Mouse (Mus musculus) kidney, embryonic 14.5 days (tissue): ENCODE data around the gene Ube2g2. TPM values are rescaled to one million over a fixed set of nuclear protein-coding genes. Genes with fewer than 3 reads are reported as not detected.

Source experiments
- ATAC-seq: fragments of 200-750 bp; cut with Nextera tagmentation; 2 replicates; pipeline ENCODE4 v1.8.0; 2017; ENCODE audit warnings: moderate number of reproducible peaks, mild to moderate bottlenecking, moderate TSS enrichment, moderate library complexity; ENCODE audit not compliant: low FRiP score, low TSS enrichment
- H3K27ac ChIP-seq: fragments of 300-500 bp; sonication (generic); 2 replicates; pipeline ENCODE4 v1.5.1; 2014; ENCODE audit warnings: low read depth, mild to moderate bottlenecking, low read length, moderate library complexity, mixed read lengths
- H3K27me3 ChIP-seq: fragments of 300-500 bp; sonication (generic); 2 replicates; pipeline ENCODE4 v1.6.1; 2014; ENCODE audit warnings: mild to moderate bottlenecking, low read length; ENCODE audit not compliant: control insufficient read depth, insufficient read depth
- H3K36me3 ChIP-seq: fragments of 300-500 bp; sonication (generic); 2 replicates; pipeline ENCODE4 v1.6.1; 2014; ENCODE audit warnings: low read length, mixed read lengths; ENCODE audit not compliant: control insufficient read depth, insufficient read depth
- H3K4me1 ChIP-seq: fragments of 300-500 bp; sonication (generic); 2 replicates; pipeline ENCODE4 v1.6.1; 2014; ENCODE audit warnings: low read length, mixed read lengths; ENCODE audit not compliant: control insufficient read depth, insufficient read depth
- H3K4me2 ChIP-seq: fragments of 300-500 bp; sonication (generic); replicated peaks from 2 replicates; pipeline ENCODE4 v1.6.1; 2014; ENCODE audit warnings: low read depth, mild to moderate bottlenecking, low read length
- H3K4me3 ChIP-seq: fragments of 300-500 bp; sonication (generic); 2 replicates; pipeline ENCODE4 v1.5.1; 2014; ENCODE audit warnings: mild to moderate bottlenecking, low read length
- H3K9ac ChIP-seq: fragments of 300-500 bp; sonication (generic); 2 replicates; pipeline ENCODE4 v1.6.1; 2014; ENCODE audit warnings: low read depth, mild to moderate bottlenecking, low read length, moderate library complexity
- H3K9me3 ChIP-seq: fragments of 300-500 bp; sonication (generic); 2 replicates; pipeline ENCODE4 v1.6.1; 2016; ENCODE audit warnings: low read length; ENCODE audit not compliant: control insufficient read depth
- WGBS: fragments of 180-500 bp; shearing (Covaris S2); extraction: QIAGEN DNeasy Blood & Tissue Kit; methylation state at CpG from one replicate; pipeline ENCODE4 v1.1.7; 2014; 5-methylcytosine and 5-hydroxymethylcytosine counted together
- polyA plus RNA-seq: library from polyadenylated mRNA; unstranded; fragments of >200 nt; fragmentation: Nextera tagmentation; extraction: Ambion mirVana; gene quantifications from 2 replicates; pipeline ENCODE4 v1.2.1, GENCODE M21; 2014

Gene Ube2g2
- polyA plus RNA-seq, 1 experiment from 2014 or later = 51.8 TPM

- Histone ChIP-seq H3K4me3 (no peak overlapping the region), H3K4me1 (peaks cover 8% of the 10 kb centered on the region; the same call in 1 of the 2 replicates), H3K27ac (no peak overlapping the region), H3K4me2 (no peak overlapping the region), H3K36me3 (peaks cover 2% of the 10 kb centered on the region), H3K9me3 (no peaks in the 10 kb centered on the region), H3K27me3 (no peaks in the 10 kb centered on the region), H3K9ac (no peak overlapping the region)
- 92% methylated on average over 6 of the region's 6 CpGs for WGBS
- ATAC-seq = no peak
These were observed 18.0 kb upstream of the Ube2g2 start for GRCm38 (mm10) chr10:77604111-77604510.

DNA sequence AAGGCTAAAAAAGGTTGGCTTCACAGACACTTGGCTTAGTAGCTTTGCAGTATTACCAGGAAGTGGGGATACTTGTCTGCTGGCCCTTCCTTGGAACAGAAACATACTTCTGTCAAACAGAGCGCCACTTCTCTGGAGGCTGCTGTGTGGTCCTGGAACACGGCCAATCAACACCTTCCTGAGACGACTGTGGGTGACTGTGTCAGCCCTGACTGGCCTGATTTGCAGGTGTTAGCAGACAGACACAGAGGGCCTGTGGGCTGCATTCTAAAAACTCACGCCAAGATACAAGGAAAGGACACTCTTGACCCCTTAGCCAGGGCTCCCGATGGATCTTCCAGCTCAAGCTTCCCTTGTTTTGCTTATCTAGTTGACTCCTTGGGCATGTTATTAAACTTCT lies 17.1 kb upstream of the Ube2g2 start:
- peaks cover 8% of the 10 kb centered on the region; the same call in 1 of the 2 replicates for H3K4me1 ChIP-seq
- WGBS = 84% methylated on average over 5 of the region's 5 CpGs
- ATAC-seq = no peak
- H3K4me3 ChIP-seq = no peak overlapping the region
- no peaks in the 10 kb centered on the region for H3K27me3 ChIP-seq
- no peak overlapping the region for H3K4me2 ChIP-seq
- H3K36me3 ChIP-seq = peaks cover 7% of the 10 kb centered on the region; the same call in 1 of the 2 replicates
- H3K9ac ChIP-seq = no peak overlapping the region
- H3K9me3 ChIP-seq = no peaks in the 10 kb centered on the region
- no peak overlapping the region for H3K27ac ChIP-seq

GRCm38 (mm10) chr10:77605368-77605767 lies 16.7 kb upstream of the Ube2g2 start:
- H3K9ac ChIP-seq = peak overlapping the region; percentile 84; the same call in 1 of the 2 replicates
- 17% methylated on average over 1 of the region's 1 CpGs for WGBS
- peaks cover 11% of the 10 kb centered on the region for H3K36me3 ChIP-seq

DNA sequence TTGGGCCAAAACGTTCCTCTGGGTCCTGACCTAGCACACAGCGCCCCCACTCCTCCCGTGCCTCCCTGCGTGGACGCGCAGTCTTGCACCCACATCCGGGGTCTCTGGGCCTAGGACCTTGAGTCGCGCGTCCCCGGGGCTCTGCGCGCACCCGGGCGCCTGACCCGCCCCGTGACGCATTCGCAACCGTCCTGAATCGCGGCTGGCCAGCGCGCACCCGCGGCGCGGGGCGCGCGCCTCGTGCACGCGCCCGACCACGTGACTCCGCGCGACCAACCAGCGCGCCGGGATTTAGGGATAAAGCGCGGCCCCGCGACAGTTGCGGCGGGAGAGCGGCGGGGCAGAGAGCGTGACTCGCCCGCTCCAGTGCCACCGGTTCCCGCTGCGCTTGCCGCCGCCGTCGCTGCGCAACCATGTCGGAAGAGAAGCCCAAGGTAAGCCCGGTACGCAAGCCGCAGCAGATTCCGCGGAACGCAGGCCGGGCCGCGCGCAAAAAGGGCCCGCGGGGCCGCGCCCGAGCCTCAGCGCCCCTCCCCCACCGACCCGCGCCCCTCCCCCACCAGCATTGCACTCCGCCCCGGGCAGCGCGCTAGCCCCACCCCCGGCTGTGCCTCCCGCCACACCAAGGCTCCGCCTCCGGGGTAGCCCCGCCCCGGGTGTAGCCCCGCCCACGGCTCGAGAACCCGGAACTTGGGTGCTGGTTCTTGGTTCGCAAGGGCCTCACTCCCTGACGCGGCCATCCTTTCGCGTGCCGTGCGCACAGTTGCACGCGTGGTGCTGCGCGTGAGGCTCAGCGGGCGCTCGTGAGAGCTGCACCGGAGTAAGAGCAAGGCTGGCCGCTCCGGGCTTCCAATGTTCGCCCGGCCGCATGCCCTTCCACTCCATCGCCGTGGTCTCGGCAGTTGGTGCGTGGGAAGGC lies 15.9 kb upstream of the Ube2g2 start, which contains the start of the genes Sumo3 and Gm49325:
TSS of gene Sumo3 (plus strand) at position 190 of the 919 bp plus-strand sequence.
TSS of gene Gm49325 (plus strand) at position 290 of the 919 bp plus-strand sequence.
- Histone ChIP-seq H3K4me1 (peaks cover 8% of the 10 kb centered on the region; the same call in 1 of the 2 replicates), H3K9me3 (no peaks in the 10 kb centered on the region), H3K27ac (peak within 1 kb of the TSS; percentile 97), H3K4me3 (peak within 1 kb of the TSS; percentile 83), H3K4me2 (peak within 1 kb of the TSS; percentile 93), H3K36me3 (peaks cover 19% of the 10 kb centered on the region), H3K9ac (peak within 1 kb of the TSS; percentile 84), H3K27me3 (no peaks in the 10 kb centered on the region)
- WGBS = under 1% methylated on average over 108 of the region's 119 CpGs
- peak; percentile 88 for ATAC-seq

More at GRCm38 (mm10) chr10:77605368-77605767, 16.7 kb upstream of the Ube2g2 start:
- Histone ChIP-seq H3K4me1 (peaks cover 8% of the 10 kb centered on the region; the same call in 1 of the 2 replicates), H3K4me3 (peak overlapping the region; percentile 83), H3K27me3 (no peaks in the 10 kb centered on the region), H3K4me2 (peak overlapping the region; percentile 93), H3K9me3 (no peaks in the 10 kb centered on the region), H3K27ac (peak overlapping the region; percentile 97)
- ATAC-seq = peak; percentile 24; the same call in 1 of the 2 replicates

- H3K36me3 ChIP-seq = peaks cover 26% of the 10 kb centered on the region
- peak overlapping the region; percentile 93 for H3K4me2 ChIP-seq
- H3K27me3 ChIP-seq = no peaks in the 10 kb centered on the region
- peaks cover 8% of the 10 kb centered on the region; the same call in 1 of the 2 replicates for H3K4me1 ChIP-seq
- WGBS = 40% methylated on average over 7 of the region's 7 CpGs
- ATAC-seq = no peak; the same call in 1 of the 2 replicates
- H3K9ac ChIP-seq = peak overlapping the region; percentile 84
- peak overlapping the region; percentile 97 for H3K27ac ChIP-seq
- peak overlapping the region; percentile 83 for H3K4me3 ChIP-seq
- H3K9me3 ChIP-seq = no peaks in the 10 kb centered on the region
These were observed 15.2 kb upstream of the Ube2g2 start for GRCm38 (mm10) chr10:77606855-77607254.

GRCm38 (mm10) chr10:77607441-77607840 lies 14.6 kb upstream of the Ube2g2 start:
- H3K9me3 ChIP-seq = no peaks in the 10 kb centered on the region
- peaks cover 8% of the 10 kb centered on the region; the same call in 1 of the 2 replicates for H3K4me1 ChIP-seq
- H3K4me3 ChIP-seq = peak overlapping the region; percentile 83
- H3K36me3 ChIP-seq = peaks cover 30% of the 10 kb centered on the region
- H3K27me3 ChIP-seq = no peaks in the 10 kb centered on the region
- 0 out of 2 replicates have a peak overlapping the region, but pooled peaks have one; percentile 17 for H3K27ac ChIP-seq
- peak overlapping the region; percentile 93 for H3K4me2 ChIP-seq
- H3K9ac ChIP-seq = peak overlapping the region; percentile 84; the same call in 1 of the 2 replicates
- 61% methylated on average over 5 of the region's 5 CpGs for WGBS
- ATAC-seq = no peak

DNA sequence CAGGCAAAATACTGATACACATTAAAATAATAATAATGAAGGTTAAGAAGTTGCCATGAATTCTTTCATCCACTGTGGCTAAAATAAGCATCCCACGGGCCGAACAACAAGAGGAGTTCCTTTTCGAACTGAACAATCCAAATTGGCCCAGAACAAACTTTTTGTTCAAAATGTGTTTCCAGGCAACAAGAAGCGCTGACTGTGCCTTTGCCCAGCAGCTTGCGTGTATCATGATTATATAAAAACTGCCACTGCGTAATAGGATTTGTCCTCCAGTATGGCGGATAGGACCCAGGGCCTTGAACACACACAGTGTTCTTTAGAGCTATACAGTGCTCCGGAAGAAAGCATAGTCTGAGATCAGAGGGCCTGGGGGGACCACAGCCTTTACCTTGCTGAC lies 13.5 kb upstream of the Ube2g2 start:
- no peak overlapping the region for H3K27ac ChIP-seq
- H3K27me3 ChIP-seq = no peaks in the 10 kb centered on the region
- no peak overlapping the region for H3K4me3 ChIP-seq
- H3K4me1 ChIP-seq = peaks cover 8% of the 10 kb centered on the region; the same call in 1 of the 2 replicates
- H3K9me3 ChIP-seq = no peaks in the 10 kb centered on the region
- H3K36me3 ChIP-seq = peaks cover 40% of the 10 kb centered on the region
- WGBS = 93% methylated on average over 8 of the region's 8 CpGs
- no peak for ATAC-seq
- H3K4me2 ChIP-seq = no peak overlapping the region
- no peak overlapping the region for H3K9ac ChIP-seq

GRCm38 (mm10) chr10:77610221-77610961 lies 11.7 kb upstream of the Ube2g2 start:
- Histone ChIP-seq H3K4me2 (no peak overlapping the region), H3K36me3 (peaks cover 56% of the 10 kb centered on the region), H3K9me3 (no peaks in the 10 kb centered on the region), H3K4me3 (no peak overlapping the region), H3K4me1 (peaks cover 8% of the 10 kb centered on the region; the same call in 1 of the 2 replicates), H3K27ac (no peak overlapping the region), H3K27me3 (no peaks in the 10 kb centered on the region), H3K9ac (no peak overlapping the region)
- 90% methylated on average over 8 of the region's 8 CpGs for WGBS
- ATAC-seq = no peak
